Mouse (Mus musculus) olfactory bulb, adult 2 months (tissue): ENCODE measurements around the gene Ryr2.

Experiments
- CTCF ChIP-seq: fragments of 200-500 bp; IDR thresholded peaks from 2 replicates; pipeline ENCODE4 v1.5.1; 2012; ENCODE audit warnings: low read depth, mild to moderate bottlenecking, low read length, moderate library complexity; ENCODE audit not compliant: insufficient read depth
- POLR2A ChIP-seq: fragments of 200-500 bp; IDR thresholded peaks from 2 replicates; pipeline ENCODE4 v1.6.1; 2012; ENCODE audit warnings: mild to moderate bottlenecking, low read depth, low read length, moderate library complexity; ENCODE audit not compliant: insufficient read depth

- TF ChIP-seq CTCF = no peak
- TF ChIP-seq POLR2A = no peak
Measured at GRCm38 (mm10) chr13:11790536-11790935, 316.2 kb downstream of the Ryr2 start.
